In genomic region chr7:45786136-45786578, GRCm38 (mm10) we compare ENCODE assay signal across 8 mouse cellular contexts. TPM values are rescaled to one million over a fixed set of nuclear protein-coding genes. Genes with fewer than 3 reads are reported as not detected.
DNase-seq lines count a peak whose midpoint lies in the region; ATAC-seq and TF ChIP-seq lines count a peak whose summit lies in the region.

No protein-coding gene starts in this region.

- no peaks in the 10 kb centered on the region for H3K27me3 ChIP-seq in stomach, embryonic 14.5 days (ENCODE audit: control insufficient read depth, insufficient read depth, low read length)

- peak overlapping the region; percentile 84 for H3K4me2 ChIP-seq in stomach, embryonic 14.5 days (replicated peaks; ENCODE audit: low read depth, low read length)

- peak; percentile 57 for DNase-seq in layer of hippocampus, adult 11-12 months (ENCODE audit: low spot score)
- no peak for DNase-seq in layer of hippocampus, adult 9-10 months (ENCODE audit: low spot score)
- peak; percentile 92 for DNase-seq in brain, embryonic 14.5 days (ENCODE audit: low read depth)
- DNase-seq in kidney, postnatal 4 days = peak; percentile 59 to 71
- DNase-seq in spleen, postnatal 4 days (ENCODE audit: low spot score in 2 of 2) = no peak
- DNase-seq in urinary bladder, postnatal 4 days (ENCODE audit: low spot score in 2 of 2) = no peak

- no peak overlapping the region for H3K27ac ChIP-seq in embryonic fibroblast, embryonic 13.5 days (ENCODE audit: insufficient read depth, low read length)
- no peak overlapping the region for H3K27ac ChIP-seq in stomach, embryonic 14.5 days (ENCODE audit: low read length)

- peak; percentile 40; the same call in 1 of the 2 replicates for ATAC-seq in stomach, embryonic 14.5 days (ENCODE audit: insufficient number of reproducible peaks, insufficient read depth, low FRiP score, low read depth)

- no peak for TF ChIP-seq POLR2A in brain, embryonic 14.5 days (IDR thresholded peaks at IDR 0.05; ENCODE audit: borderline replicate concordance, extremely low read depth, insufficient read depth, insufficient read length, poor library complexity, severe bottlenecking)
- TF ChIP-seq POLR2A in embryonic fibroblast, embryonic 13.5 days (IDR thresholded peaks at IDR 0.05; ENCODE audit: low read depth, low read length) = 0 out of 2 replicates have a peak, but pooled peaks have one; percentile 1

- 3% methylated on average over 14 of the region's 14 CpGs for WGBS in stomach, embryonic 14.5 days

- H3K4me3 ChIP-seq in embryonic fibroblast, embryonic 13.5 days (ENCODE audit: insufficient read depth, low read length) = peak overlapping the region; percentile 78
- H3K4me3 ChIP-seq in stomach, embryonic 14.5 days (ENCODE audit: low read depth, low read length) = peak overlapping the region; percentile 56

- peak overlapping the region; percentile 34; the same call in 1 of the 2 replicates for H3K9ac ChIP-seq in stomach, embryonic 14.5 days (replicated peaks; ENCODE audit: low read depth, low read length)

- peaks cover 12% of the 10 kb centered on the region for H3K36me3 ChIP-seq in stomach, embryonic 14.5 days (ENCODE audit: control insufficient read depth, insufficient read depth, low read length)

- no peak for TF ChIP-seq CTCF in brain, embryonic 14.5 days (IDR thresholded peaks at IDR 0.05; ENCODE audit: borderline replicate concordance, extremely low read depth, insufficient read depth, insufficient read length)
- no peak for TF ChIP-seq CTCF in embryonic fibroblast, embryonic 13.5 days (IDR thresholded peaks at IDR 0.05; ENCODE audit: borderline replicate concordance, insufficient read depth, low read length)

- no peaks in the 10 kb centered on the region for H3K9me3 ChIP-seq in stomach, embryonic 14.5 days (ENCODE audit: control insufficient read depth, low read depth, low read length)

- H3K4me1 ChIP-seq in embryonic fibroblast, embryonic 13.5 days (ENCODE audit: control insufficient read depth, insufficient read depth, low read length) = peaks cover 6% of the 10 kb centered on the region; the same call in 1 of the 2 replicates
- peaks cover 24% of the 10 kb centered on the region for H3K4me1 ChIP-seq in stomach, embryonic 14.5 days (ENCODE audit: control insufficient read depth, insufficient read depth, low read length)

RNA-seq across cellular contexts. Expression of gene Sult2b1, which starts 1.7 kb away (rescaled TPM):
- polyA plus RNA-seq in brain, embryonic 14.5 days (2012; rRNA removed) = 2.0 and 2.3 TPM in 2 replicates
- 0.44 TPM in 1 of 2 replicates, not detected in the other for polyA plus RNA-seq in embryonic fibroblast, embryonic 13.5 days (2011; ENCODE audit: insufficient read length, low read depth, missing spikeins)
- polyA plus RNA-seq in stomach, embryonic 14.5 days (2014; fragmentation: Nextera tagmentation; extraction: Ambion mirVana) = 2.8 and 3.6 TPM in 2 replicates

RNA-seq across cellular contexts. Expression of gene Lmtk3, which starts 2.6 kb away (rescaled TPM):
- polyA plus RNA-seq in brain, embryonic 14.5 days (2012; rRNA removed) = 328 and 336 TPM in 2 replicates
- 5.5 and 8.7 TPM in 2 replicates for polyA plus RNA-seq in embryonic fibroblast, embryonic 13.5 days (2011; ENCODE audit: insufficient read length, low read depth, missing spikeins)
- polyA plus RNA-seq in stomach, embryonic 14.5 days (2014; fragmentation: Nextera tagmentation; extraction: Ambion mirVana) = 2.5 and 3.3 TPM in 2 replicates

RNA-seq across cellular contexts. Expression of gene Cyth2, which starts 28.2 kb away (rescaled TPM):
- polyA plus RNA-seq in brain, embryonic 14.5 days (2012; rRNA removed) = 246 and 277 TPM in 2 replicates
- polyA plus RNA-seq in embryonic fibroblast, embryonic 13.5 days (2011; ENCODE audit: insufficient read length, low read depth, missing spikeins) = 63.7 and 69.6 TPM in 2 replicates
- polyA plus RNA-seq in stomach, embryonic 14.5 days (2014; fragmentation: Nextera tagmentation; extraction: Ambion mirVana) = 89.3 and 92.6 TPM in 2 replicates

RNA-seq across cellular contexts. Expression of gene Kcnj14, which starts 38.4 kb away (rescaled TPM):
- polyA plus RNA-seq in brain, embryonic 14.5 days (2012; rRNA removed) = 1.3 and 1.9 TPM in 2 replicates
- not detected in 2 replicates for polyA plus RNA-seq in embryonic fibroblast, embryonic 13.5 days (2011; ENCODE audit: insufficient read length, low read depth, missing spikeins)
- 1.3 and 1.4 TPM in 2 replicates for polyA plus RNA-seq in stomach, embryonic 14.5 days (2014; fragmentation: Nextera tagmentation; extraction: Ambion mirVana)

RNA-seq across cellular contexts. Expression of gene Grwd1, which starts 44.6 kb away (rescaled TPM):
- 23.4 and 25.5 TPM in 2 replicates for polyA plus RNA-seq in brain, embryonic 14.5 days (2012; rRNA removed)
- 13.5 and 17.6 TPM in 2 replicates for polyA plus RNA-seq in embryonic fibroblast, embryonic 13.5 days (2011; ENCODE audit: insufficient read length, low read depth, missing spikeins)
- 62.7 and 69.6 TPM in 2 replicates for polyA plus RNA-seq in stomach, embryonic 14.5 days (2014; fragmentation: Nextera tagmentation; extraction: Ambion mirVana)

Comparison
In these comparisons a context has a peak if more than half of its experiments do, and no peak if none do; other contexts are left out.
1. DNase-seq: peak in layer of hippocampus, adult 11-12 months (single experiment), brain, embryonic 14.5 days (single experiment) and kidney, postnatal 4 days (2 of 2); none in layer of hippocampus, adult 9-10 months (single experiment), spleen, postnatal 4 days (0 of 2) and urinary bladder, postnatal 4 days (0 of 2).
2. RNA of gene Lmtk3, which starts 2.6 kb away (polyA plus RNA-seq): 328 to 336 TPM in brain, embryonic 14.5 days; 5.5 to 8.7 TPM in embryonic fibroblast, embryonic 13.5 days and 2.5 to 3.3 TPM in stomach, embryonic 14.5 days; every median in the first group is over 10 times any median in the second.